Mouse (Mus musculus) thymus, postnatal 0 days (tissue): Measurements from ENCODE around the gene Tpm3. TPM values are rescaled to one million over a fixed set of nuclear protein-coding genes. Genes with fewer than 3 reads are reported as not detected.

Experiments used
- DNase-seq: peaks from one replicate; pipeline ENCODE4 v3.0.0-alpha.2; 2015; ENCODE audit warnings: low spot score
- polyA plus RNA-seq: library from polyadenylated mRNA; unstranded; fragments of >200 nt; fragmentation: Nextera tagmentation; extraction: Ambion mirVana; gene quantifications from 2 replicates; pipeline ENCODE4 v1.2.1, GENCODE M21; 2015

The Tpm3 gene
- 687 and 711 TPM in 2 replicates for polyA plus RNA-seq

DNA sequence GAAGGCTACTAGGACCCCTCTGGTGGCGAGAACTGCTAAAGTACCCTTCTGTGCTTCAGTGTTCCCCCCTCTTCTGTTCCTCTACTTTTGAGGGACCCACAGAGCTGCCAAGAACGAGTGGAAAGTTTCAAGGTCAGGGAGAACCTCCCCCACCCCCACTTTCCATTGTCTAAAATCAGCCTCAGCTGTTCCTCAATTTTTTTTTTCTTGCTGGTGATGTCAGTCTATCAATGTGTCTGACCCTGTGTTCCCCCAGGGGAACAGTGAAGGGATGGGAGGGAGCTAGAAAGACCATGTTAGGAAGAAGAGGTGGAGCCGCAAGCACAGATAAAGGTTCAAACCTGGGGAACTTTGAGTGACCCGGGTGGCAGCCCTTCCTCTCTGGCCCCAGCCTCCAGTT lies at the start of gene Tpm3:
Gene Tpm3 (plus strand): TSS at position 356 of the 400 bp plus-strand sequence.
- no peak for DNase-seq

DNA sequence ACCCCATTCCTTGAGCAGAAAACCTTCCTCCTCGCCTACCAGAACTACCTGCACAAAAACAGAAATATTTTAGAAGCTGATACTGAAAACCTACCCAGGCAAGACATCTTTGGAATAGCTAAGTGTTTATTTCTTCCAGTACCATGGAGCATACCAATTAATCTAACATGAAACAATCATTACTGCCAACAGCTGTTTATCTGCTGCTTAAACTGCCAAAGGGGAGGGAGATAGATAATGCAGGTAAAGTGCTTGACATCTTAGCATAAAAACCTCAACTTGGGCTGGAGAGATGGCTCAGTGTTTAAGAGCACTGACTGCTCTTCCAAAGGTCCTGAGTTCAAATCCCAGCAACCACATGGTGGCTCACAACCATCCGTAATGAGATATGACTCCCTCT lies 37.8 kb upstream of the Tpm3 start:
- DNase-seq, result no peak

DNA sequence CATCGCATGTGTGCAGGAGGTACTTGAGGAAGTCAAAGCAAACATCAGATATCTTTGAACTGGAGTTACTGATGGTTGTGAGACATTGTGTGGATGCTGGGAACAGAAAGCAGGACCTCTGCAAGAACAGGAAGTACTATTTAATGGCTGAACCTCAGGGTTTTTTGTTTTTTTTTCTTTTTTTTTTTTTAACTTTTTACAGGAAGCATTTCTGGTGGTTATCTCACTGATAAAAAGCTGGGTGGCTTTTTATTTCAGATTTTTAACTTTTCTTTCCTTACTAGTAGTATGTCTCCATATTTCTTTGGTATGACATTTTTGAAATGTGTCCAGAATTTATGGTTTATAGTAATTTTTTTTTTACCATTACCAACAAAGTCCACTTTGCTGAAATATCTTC lies 36.2 kb upstream of the Tpm3 start:
- no peak for DNase-seq

DNA sequence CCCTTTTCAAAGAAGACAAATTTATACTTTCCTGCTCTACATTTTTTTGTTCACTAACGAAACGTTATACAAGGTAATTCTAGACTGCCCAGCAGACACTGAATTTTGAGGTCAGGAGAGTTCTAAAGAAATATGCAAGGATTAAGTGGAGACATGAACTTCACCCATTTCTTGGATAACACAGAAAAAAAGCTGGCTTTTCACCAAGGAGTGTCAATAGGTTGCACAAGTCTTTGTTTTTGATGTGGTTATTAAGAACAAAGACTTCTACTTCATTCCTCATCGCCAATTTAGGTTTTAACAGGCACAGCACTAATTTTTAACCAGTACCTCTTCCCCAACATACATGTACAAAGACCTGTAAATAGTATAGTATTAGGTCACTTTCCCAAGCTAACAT lies 22.8 kb upstream of the Tpm3 start:
- no peak for DNase-seq

DNA sequence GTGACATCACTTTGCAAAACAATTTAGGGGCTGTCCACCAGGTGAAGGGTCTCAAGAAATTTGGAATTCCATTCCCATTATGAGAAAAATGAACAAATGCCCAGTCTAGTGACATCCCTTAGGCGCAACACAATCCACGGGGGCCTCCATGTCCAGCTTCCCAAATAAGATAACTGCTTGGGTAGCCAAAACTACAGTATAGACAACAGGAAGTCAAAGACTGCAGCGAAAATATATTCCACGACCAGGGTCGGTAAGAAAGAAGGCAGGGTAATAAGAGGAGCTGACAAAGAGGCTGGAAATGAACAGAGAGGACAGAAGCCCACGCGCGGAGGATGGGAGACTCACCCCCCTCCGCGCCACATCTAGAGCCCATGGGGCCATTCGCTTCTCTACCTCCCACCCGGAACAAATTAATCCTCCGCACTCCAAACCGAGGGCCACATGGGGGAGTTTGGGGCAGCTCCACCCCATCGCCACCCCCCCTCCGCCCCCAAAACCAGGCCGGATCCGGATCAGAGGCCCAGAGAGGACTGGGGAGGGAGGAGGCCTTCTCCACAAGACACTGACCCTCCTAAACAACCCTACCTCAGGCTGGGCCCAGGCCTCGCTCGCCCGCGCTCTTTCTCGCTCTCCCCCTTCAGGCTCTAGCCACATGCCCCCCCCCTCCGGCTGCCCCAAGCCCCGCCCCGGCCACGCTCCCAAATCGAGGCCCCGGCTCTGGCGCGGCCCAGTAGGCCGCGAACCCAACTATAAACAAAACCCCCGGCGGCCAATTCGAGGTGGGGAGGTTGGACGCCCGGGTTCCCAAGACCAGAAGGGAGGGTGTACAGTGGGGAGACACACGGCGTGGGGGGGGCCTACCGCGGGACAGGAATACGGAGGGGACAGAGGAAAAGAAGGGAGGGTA lies 20.8 kb upstream of the Tpm3 start, which contains the start of gene 4933434E20Rik:
Gene 4933434E20Rik (plus strand): TSS at position 196 of the 910 bp plus-strand sequence.
- peak; percentile 65 for DNase-seq

DNA sequence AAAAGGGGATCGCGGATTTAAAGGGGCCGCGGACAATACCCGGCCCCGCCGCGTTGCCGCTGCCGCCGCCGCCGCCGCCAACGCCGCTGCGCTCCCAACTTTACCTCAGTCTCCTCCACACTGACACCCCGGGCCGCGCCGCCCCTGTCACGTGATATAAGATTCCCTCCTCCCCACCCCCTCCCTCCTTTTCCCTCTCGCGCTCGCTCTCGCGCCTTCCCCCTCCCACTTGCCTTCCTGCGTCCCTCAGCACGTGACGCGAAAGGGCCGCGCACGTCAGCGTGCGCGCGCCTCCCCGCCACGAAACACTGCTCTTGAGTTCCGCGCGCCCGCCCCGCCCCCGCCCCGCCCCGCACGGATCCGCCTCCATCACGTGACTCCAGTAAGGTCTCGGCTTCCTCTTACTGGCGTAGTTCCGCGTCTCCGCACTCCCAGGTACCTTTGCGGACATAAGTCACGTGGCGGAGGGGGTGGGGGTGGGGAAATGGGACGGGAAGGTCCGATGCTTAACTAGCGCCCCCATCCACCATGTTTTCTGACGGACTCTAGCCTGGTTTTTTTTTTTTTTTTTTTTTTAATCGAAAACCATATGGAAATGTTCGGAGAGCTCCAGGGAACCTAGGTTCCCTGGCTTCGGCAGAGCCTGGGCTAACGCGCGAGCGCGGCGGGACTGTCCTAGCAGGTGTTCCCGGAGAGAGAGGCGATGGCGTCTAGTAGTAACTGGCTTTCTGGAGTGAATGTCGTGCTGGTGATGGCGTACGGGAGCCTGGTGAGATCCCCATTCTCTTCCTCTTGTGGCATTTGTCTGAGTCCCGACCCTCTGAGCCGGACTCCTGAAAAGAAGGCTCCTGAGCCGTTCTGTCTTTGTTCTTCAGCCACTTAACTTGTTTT lies 19.9 kb upstream of the Tpm3 start, which contains the start of gene Ubap2l:
Gene Ubap2l (minus strand): TSS at position 278 of the 891 bp plus-strand sequence.
- peak; percentile 99 for DNase-seq

DNA sequence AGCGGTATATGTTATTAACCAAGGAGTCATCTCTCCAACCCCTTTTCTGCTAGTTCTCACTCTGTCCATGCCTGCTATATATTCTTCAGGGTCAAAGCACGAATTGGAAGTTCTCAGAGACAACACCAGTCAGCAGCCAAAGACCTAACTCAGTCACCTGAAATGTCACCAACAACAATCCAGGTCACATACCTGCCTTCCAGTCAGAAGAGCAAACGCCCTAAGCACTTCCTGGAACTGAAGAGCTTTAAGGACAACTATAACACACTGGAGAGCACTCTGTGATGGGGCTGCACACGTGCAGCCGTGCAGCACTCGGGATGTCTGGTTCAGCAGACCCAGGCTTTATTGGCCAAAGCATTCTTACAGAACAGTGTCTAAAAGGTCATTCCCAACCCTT lies 10.9 kb upstream of the Tpm3 start:
- DNase-seq, result no peak

DNA sequence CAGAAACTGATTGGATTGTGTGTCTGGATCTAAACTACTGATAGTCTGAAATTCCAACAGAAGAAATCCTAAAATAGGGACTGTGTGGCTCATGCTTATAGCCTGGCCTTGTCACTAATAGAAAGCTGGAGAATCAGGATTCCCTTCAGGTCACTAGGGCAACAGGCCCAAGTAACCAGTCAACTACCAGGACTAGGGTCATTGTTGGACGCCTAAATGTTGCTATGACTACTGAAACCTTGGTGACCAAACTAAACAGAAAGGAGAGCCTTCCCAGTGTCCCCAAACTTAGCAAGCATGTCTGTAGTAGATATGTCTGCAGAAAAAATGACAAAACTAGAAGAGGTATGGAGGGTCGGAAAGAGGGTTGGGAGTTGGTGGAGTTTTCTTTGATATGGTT lies 9.9 kb upstream of the Tpm3 start:
- no peak for DNase-seq

DNA sequence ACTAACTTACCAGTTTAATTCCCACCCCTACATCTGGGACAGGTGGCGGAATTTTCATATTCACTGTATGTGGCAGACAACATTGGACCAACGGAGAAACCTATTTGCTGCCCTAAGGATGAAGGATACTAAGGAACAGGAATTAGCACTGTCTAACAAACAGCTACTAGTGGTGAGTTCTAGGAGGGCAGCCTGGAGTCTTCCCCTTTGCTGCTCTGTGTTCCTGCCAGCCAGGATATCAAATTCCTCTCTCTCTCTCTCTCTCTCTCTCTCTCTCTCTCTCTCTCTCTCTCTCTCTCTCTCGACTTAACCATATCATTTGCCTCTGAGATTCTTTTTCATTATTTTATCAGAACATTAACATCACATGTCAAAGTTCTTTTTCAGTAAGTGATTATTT lies 8.1 kb upstream of the Tpm3 start:
- no peak for DNase-seq

DNA sequence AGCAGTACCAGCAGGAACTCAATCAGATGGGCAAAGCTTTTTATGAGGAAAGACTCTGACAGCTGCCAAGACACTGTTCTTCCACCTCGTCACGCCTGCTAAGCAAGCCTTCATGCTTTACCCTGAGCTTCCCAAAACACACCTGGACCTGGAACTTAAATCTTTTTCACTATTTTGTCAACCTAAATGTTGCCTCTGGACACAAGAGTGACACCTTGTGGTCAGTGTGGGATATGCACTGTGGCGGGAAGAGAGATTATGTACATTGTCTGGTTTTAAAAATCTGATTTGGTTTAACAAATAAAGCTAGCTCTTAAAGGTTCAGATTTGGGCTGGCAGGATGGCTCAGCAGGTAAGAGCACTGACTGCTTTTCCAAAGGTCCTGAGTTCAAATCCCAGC lies 6.9 kb upstream of the Tpm3 start:
- DNase-seq, result peak; percentile 68

DNA sequence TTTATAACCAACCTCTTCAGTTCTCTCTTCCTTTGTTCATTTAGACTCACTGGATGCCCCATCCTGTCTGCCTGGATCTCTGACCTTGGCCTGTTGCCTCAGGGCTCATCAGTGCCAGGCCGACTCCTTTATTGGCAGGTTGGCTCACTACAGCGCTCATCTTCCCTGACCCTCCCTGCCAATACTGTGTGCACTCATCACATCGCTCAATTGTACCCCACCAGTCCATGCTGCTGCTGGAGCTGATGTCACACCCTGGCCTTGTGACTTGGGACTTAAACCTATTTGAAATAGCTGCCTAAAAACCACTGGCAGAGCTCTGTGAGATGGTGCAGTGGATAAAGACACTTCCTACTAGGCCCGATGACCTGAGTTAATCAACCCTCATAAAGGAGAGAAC lies 4.6 kb upstream of the Tpm3 start:
- no peak for DNase-seq

DNA sequence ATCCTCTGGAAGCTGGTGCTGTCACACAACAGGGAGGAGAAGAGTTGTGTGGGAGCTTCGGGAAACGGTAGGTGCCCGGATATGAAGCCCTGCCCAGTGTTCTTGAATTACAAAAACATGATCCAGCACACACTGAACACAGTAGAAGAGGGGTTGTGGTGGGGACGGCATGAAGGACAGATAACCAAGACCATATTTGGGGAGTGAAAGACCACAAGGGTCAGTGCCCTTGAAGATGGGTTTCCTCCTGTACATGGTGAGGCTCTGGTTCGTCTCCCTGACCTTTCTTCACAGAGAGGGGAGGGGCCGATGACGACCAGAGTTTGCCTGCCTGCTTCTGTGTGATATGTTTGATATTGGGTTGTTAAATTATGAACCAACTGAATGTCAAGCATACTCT lies 2.8 kb upstream of the Tpm3 start:
- DNase-seq, result no peak

DNA sequence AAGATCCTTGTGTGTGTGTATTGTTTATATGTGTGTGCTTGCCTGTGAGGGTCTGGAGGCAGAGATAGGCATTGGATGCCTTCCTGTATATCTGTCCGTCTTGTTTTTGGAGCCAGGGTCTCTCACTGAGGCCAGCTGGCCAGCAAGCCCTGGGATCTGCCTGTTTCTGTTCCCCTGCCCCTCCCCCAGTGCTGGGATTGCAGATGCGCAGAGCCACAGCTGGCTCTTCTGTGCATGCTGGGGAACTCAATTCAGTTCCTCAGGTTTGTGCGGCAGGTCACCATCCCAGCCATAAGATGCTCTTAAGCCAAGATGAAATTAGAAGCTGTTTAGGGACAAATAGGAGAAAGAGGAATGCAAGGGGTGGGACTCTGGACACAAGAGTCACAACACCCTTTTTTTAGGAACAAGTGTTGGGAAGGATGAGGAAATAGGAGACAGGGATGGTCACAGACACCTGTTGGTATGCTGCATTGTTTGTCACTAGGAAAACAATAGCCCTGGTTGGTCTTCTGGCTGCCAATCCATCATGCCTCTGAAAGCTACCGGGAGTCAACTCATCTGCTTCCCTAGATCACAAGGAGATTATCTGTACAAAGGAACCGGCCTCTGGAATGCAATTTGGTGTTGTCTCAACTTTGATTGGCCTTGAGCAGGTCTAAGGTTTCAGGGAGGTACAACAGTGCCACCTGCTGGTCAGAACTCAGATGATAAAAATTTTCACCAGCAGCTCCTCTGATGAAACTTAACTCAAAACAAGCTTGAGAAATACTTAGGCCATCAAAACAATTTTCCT lies 4.7 kb downstream of the Tpm3 start:
- peak; percentile 84 for DNase-seq

DNA sequence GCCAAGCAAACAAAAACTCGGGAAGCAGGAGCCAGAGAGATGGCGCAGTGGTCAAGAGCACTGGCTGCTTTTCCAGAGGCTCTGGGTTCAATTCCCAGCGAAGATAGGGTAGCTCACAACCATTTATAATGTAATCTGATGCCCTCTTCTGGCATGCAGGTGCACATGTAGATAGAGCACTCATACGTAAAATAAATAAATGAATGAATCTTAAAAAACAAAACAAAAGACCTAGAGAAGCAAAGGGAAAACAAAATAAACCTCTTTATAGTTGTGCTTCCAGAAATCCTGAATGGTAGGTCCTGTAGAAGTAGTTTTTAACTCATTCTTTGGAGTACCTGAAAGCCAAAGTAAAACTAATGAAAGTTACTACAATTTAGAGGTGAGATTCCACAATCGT lies 5.8 kb downstream of the Tpm3 start:
- no peak for DNase-seq

DNA sequence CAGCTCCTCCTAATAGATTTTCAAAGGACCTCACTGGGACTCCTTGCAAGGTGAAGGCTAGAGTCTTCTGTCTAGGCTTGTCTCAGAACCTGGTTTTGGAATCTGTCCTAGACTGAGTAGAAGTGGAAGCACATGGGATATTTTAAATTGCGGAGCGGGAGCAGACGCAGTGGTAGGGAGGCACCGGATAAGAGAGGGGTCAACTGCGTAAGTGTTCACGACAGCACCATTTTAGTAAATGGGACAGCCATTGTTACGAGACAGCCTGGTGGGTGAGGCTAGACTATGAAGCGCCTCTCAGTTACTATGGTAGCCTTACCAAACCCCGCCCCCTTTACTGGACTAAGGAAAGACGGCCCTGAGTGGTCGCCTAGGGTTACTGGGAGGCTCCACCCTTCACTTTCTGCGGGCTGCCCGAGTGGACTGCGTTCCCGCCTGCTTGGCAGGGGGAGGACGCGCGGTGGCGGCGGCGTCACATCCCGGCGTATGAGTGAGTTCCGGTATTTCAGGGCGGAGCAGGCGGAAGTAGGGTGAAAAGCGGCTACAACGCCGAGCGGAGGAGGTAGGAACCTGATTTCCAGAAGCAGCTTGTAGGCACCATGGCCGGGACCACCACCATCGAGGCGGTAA lies 6.8 kb downstream of the Tpm3 start:
- peak; percentile 90 for DNase-seq

DNA sequence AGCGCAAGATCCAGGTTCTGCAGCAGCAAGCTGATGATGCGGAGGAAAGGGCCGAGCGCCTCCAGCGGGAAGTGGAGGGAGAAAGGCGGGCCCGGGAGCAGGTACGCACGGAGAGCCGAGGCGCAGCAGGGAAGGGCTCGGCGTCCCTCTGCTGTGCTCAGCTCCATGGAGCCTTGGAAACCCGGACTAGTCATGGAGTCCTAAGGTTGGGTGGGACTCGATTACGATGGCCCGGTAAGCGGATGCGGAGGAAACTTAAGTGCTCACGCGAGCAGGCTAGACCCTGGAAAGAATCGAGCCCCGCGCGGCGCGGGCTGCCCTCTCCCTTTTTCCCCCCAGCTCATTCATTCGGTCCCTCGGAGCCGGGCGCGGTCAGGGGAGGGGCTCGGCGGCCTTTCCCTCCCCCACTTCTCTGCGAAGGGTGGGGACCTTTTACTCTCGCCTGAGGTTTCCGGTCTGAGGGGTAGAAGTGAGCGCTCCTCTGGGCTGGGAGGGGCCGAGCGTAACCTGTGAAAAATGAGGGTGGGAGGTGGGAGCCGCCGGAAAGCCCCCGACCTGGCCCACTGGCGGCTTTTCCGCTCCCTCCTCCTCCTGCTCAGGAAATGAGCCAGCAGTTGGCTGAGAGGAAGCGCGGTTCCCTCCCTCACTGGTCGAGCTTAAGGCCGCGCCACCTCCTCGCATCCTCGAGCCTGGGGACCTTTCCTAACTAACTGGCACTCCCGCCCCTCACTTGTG lies 7.5 kb downstream of the Tpm3 start:
- peak; percentile 89 for DNase-seq

DNA sequence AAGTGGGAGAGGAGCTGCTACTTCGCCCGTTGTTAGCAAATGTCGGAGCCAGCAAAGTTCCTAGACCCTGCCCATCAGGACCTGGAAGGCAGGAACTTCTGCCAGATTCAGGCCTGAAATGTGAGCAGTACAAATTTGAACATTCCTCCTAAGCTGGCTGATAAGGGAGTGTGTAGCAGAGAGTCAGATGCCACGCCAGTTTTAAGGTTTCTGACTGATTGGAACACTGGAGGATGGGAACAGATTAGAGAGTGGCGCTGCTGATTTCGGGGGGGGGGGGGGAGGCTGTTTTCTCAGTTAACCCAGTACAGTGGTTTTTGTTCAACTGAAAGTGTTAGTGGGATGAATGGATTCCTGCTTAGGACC lies 8.0 kb downstream of the Tpm3 start:
- no peak for DNase-seq

DNA sequence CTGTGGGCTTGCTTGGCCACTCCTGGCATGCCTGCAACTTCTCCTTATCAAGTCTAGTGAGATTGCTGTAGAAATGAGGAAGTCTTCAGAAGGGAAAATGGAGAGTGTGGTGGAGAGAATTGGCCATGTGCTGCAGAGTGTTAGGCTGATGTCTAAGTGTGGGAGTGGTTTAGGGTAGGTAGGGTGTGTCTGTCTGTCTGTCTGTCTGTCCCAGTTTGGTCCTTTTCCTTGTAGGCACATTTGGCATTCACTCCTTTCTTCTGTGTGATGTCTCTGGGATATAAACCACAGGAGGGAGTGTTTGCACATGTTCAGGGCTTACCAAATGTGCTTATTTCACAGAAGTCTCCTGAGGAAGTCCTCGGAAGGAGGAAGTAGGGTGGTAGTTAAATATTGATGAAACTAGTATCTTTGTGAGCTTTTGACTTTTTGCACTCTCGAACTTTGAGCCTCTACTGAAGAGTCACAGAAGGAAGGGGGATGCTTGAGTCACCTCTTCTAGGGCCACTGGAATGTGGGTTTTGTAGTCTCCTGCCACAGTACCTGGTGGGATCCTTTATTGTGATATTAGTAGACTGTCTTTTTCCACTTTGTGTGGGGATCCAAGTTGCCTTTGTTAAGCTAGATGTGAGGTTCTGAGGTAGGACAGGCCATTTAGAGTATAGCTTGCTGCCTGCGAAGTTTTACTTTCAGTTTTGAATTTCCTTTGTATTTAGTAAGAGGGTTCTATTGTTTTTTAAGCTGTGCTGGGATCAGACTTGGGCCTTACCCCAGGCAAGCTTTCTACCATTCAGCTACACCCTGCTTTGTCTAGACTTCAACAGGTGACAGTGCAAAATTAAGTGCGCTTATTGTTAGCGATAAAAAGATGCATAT lies 9.2 kb downstream of the Tpm3 start:
- DNase-seq, result peak; percentile 21

DNA sequence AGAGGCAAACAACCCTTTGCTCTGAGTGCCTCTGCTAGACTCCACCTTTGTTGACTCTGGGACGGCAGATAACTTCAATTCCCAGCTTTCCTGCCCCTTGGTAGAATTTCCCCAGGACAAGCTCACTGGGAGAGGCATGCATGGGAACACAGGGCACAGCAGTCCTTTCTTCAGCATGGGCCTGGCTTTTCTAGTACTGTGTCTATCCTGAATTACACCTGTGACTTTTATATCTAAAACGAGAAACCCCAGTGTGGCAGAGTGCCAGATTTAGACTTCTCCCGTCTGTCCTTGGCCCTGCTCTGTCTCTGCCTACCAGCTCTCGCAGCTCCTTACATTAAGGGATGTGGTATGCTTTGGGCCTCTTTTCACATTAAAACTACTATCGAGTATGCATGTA lies 10.6 kb downstream of the Tpm3 start:
- no peak for DNase-seq
